Mouse (Mus musculus) bone marrow, adult 2 months (tissue): ENCODE results near the gene Rfx2.

ENCODE experiments used
- CTCF ChIP-seq: fragments of 200-500 bp; IDR thresholded peaks from 2 replicates; pipeline ENCODE4 v1.5.1; 2011; ENCODE audit warnings: low read length, control low read depth; ENCODE audit not compliant: control insufficient read depth, insufficient read depth
- POLR2A ChIP-seq: fragments of 200-500 bp; IDR thresholded peaks from 2 replicates; pipeline ENCODE4 v1.6.1; 2011; ENCODE audit warnings: low read depth, mild to moderate bottlenecking, control low read depth, low read length, borderline replicate concordance; ENCODE audit not compliant: control insufficient read depth

DNA sequence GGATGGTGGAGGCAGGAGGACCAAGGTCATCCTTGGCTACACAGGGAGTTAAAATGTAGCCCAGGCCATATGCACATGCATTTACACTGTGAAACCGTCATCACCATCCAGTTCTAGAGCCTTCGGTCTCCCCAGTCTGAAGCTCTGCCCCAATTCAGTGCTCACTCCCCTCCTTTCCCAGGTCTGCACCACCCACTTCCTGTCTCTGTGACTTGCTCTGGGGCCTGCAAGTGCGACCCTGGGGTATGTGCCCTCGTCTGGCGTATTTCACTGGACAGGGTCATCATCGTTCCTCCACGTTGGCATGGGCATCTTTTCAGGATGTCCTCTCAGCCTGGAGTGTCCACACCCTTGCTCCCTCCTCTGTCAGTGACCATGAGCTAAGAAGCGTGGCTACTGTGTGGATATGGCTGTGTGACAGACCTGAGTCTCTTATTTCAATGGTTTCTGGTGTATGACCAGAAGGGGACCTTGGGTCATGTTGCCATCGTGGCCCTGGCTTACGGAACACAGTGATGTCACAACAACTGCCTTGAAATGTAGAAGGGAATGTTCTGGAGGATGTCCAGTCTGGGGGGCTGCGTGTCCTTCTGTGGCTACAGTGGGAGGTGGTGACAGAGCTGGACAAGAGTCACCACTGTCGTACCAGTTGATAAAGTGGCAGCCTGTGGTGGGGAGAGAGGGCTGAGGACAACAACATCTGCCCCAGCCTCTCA lies 44.3 kb upstream of the Rfx2 start, which contains the start of gene 1700061G19Rik:
- no peak for TF ChIP-seq CTCF
- no peak for TF ChIP-seq POLR2A
